Mouse (Mus musculus) heart, embryonic 14.5 days (tissue): Measurements from ENCODE around the gene 4933402J07Rik. TPM values are rescaled to one million over a fixed set of nuclear protein-coding genes. Genes with fewer than 3 reads are reported as not detected.

Experiments used
- ATAC-seq: fragments of 200-750 bp; cut with Nextera tagmentation; 2 replicates; pipeline ENCODE4 v1.8.0; 2017; ENCODE audit warnings: low read depth, moderate TSS enrichment; ENCODE audit not compliant: insufficient number of reproducible peaks, insufficient read depth, low FRiP score
- H3K27ac ChIP-seq, 2 experiments: fragments of 200-500 bp in 1 of 2; fragments of 300-500 bp in 1 of 2; sonication (generic) in 1 of 2; replicated peaks in 1 of 2; 2 replicates each; pipeline ENCODE4 v1.5.1; 2012 to 2014; ENCODE audit warnings: low read depth in 2 of 2, low read length in 2 of 2, control low read depth in 1 of 2, mild to moderate bottlenecking in 1 of 2, mixed read lengths in 1 of 2; ENCODE audit not compliant: control insufficient read depth in 1 of 2, insufficient read depth in 1 of 2
- H3K27me3 ChIP-seq: fragments of 300-500 bp; sonication (generic); 2 replicates; pipeline ENCODE4 v1.6.1; 2014; ENCODE audit warnings: mild to moderate bottlenecking, low read length, control low read depth; ENCODE audit not compliant: control insufficient read depth, insufficient read depth
- H3K36me3 ChIP-seq: fragments of 300-500 bp; sonication (generic); 2 replicates; pipeline ENCODE4 v1.6.1; 2014; ENCODE audit warnings: mild to moderate bottlenecking, control low read depth, low read length, mixed read lengths; ENCODE audit not compliant: control insufficient read depth, insufficient read depth
- H3K4me1 ChIP-seq, 2 experiments: fragments of 200-500 bp in 1 of 2; fragments of 300-500 bp in 1 of 2; sonication (generic) in 1 of 2; 2 replicates each; pipeline ENCODE4 v1.6.1; 2012 to 2014; ENCODE audit warnings: low read length in 2 of 2, control low read depth in 1 of 2, mixed read lengths in 1 of 2; ENCODE audit not compliant: control insufficient read depth in 2 of 2, insufficient read depth in 2 of 2
- H3K4me2 ChIP-seq: fragments of 300-500 bp; sonication (generic); 2 replicates; pipeline ENCODE4 v1.6.1; 2014; ENCODE audit warnings: mild to moderate bottlenecking, low read length
- H3K4me3 ChIP-seq, 2 experiments: fragments of 200-500 bp in 1 of 2; fragments of 300-500 bp in 1 of 2; sonication (generic) in 1 of 2; 2 replicates each; pipeline ENCODE4 v1.5.1; 2012 to 2014; ENCODE audit warnings: low read length in 2 of 2, mild to moderate bottlenecking in 2 of 2, control low read depth in 1 of 2, low read depth in 1 of 2, moderate library complexity in 1 of 2; ENCODE audit not compliant: control insufficient read depth in 1 of 2, insufficient read depth in 1 of 2
- H3K9ac ChIP-seq: fragments of 300-500 bp; sonication (generic); 2 replicates; pipeline ENCODE4 v1.6.1; 2014; ENCODE audit warnings: mild to moderate bottlenecking, low read length
- H3K9me3 ChIP-seq: fragments of 300-500 bp; sonication (generic); 2 replicates; pipeline ENCODE4 v1.6.1; 2016; ENCODE audit warnings: low read length, control low read depth; ENCODE audit not compliant: control insufficient read depth
- WGBS: fragments of 180-500 bp; shearing (Covaris S2); extraction: QIAGEN DNeasy Blood & Tissue Kit; methylation state at CpG from one replicate; pipeline ENCODE4 v1.1.7; 2014; 5-methylcytosine and 5-hydroxymethylcytosine counted together
- polyA plus RNA-seq: library from polyadenylated mRNA; unstranded; fragments of >200 nt; fragmentation: Nextera tagmentation; extraction: Ambion mirVana; gene quantifications from 2 replicates; pipeline ENCODE4 v1.2.1, GENCODE M21; 2014

The 4933402J07Rik gene
- not detected in 2 replicates for polyA plus RNA-seq

DNA sequence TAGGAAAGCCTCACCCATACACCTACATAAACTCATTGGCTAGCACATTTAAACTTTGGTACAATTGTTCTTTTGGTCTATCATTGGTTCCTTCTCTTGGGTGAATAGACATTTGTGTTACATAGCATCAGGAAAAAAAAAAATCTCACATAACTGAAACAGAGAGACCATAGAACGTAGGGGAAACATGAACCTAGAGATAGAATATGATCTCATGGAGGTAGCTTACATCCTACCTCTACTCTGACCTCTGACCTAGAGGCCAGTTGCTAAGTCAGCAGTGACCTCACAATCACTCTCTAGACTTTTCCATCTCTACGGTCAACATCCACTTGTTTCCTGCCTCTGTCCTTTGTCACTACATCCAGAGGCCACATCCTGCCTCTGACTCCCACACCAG lies at the start of gene 4933402J07Rik:
Gene 4933402J07Rik, plus strand, starts transcription at position 301 of the 400 bp plus-strand sequence.
- Histone ChIP-seq H3K27ac (no peak within 1 kb of the TSS), H3K36me3 (no peaks in the 10 kb centered on the region), H3K9ac (no peak within 1 kb of the TSS), H3K4me1 (no peaks in the 10 kb centered on the region), H3K27me3 (no peaks in the 10 kb centered on the region), H3K4me2 (no peak within 1 kb of the TSS), H3K9me3 (no peaks in the 10 kb centered on the region), H3K4me3 (no peak within 1 kb of the TSS)
- no peak for ATAC-seq
- WGBS, result 56% methylated on average over 2 of the region's 2 CpGs

DNA sequence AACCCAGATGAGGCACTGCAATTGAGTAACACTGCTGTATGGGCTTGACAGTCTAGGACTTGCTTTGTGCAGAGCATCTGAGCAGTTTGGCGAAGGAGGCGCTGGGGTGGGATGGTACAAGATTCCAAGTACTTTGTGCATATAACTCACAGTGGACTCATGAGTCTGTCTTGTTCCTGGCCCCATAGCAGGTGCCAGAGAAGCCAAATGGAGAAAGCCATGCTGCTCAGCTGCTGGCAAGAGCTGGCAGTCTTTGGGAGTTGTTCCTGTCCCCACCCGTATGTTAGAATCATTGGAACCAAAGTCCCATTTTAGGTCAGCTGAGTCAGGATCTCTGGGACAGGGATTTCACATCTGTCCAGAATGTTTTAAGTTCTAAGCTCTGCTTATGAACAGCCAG lies 46.5 kb upstream of the 4933402J07Rik start:
- Histone ChIP-seq H3K9me3 (no peaks in the 10 kb centered on the region), H3K36me3 (no peaks in the 10 kb centered on the region), H3K4me2 (no peak overlapping the region), H3K4me3 (no peak overlapping the region), H3K27me3 (no peaks in the 10 kb centered on the region), H3K9ac (no peak overlapping the region), H3K27ac (no peak overlapping the region), H3K4me1 (no peaks in the 10 kb centered on the region)
- WGBS, result 91% methylated on average over 3 of the region's 3 CpGs
- ATAC-seq, result no peak

DNA sequence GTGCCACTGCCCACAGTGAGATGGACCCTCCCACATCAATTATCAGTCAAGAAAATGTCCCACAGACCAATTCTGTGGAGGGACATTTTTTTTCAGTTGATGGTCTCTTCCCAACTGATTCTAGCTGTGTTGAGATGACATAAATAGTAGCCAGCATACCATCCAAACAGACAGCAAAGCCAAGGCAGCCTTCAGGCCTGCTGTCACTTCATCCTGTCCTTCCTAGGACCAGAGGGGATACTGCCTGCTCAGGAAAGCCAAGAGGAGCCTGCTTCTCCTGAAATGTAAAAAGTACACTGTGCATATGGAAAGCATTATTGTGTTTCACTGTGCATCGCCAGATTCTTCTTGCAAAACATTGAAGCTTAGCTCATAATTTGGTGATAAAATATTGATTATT lies 38.6 kb upstream of the 4933402J07Rik start:
- H3K9ac ChIP-seq, result no peak overlapping the region
- H3K27me3 ChIP-seq, result no peaks in the 10 kb centered on the region
- no peak overlapping the region for H3K4me3 ChIP-seq
- ATAC-seq, result no peak
- no peaks in the 10 kb centered on the region for H3K36me3 ChIP-seq
- no peak overlapping the region for H3K4me2 ChIP-seq
- no peak overlapping the region for H3K27ac ChIP-seq
- no peaks in the 10 kb centered on the region for H3K9me3 ChIP-seq
- no peaks in the 10 kb centered on the region for H3K4me1 ChIP-seq
- 78% methylated on average over 1 of the region's 1 CpGs for WGBS

DNA sequence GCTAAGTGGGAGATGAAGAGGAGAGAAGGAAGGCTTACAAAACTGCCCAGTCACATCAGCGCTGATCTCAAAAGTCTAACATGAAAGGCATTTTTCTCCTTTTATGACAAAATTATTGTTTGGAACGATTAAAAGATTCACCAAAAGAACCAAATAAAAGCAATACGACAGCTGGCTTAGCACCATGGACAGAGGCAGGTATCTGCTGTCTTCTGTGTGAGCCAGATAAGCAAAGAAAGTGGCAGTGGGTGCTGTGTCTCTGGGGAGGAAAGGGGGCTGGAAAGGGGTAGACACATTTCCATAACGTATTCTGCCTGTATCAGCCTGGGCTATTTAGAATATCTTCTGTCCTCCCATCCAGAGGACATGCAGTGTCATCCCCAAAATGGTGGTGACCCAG lies 32.5 kb upstream of the 4933402J07Rik start:
- no peak overlapping the region for H3K4me2 ChIP-seq
- H3K9ac ChIP-seq, result no peak overlapping the region
- H3K27me3 ChIP-seq, result no peaks in the 10 kb centered on the region
- H3K27ac ChIP-seq, result no peak overlapping the region
- H3K36me3 ChIP-seq, result no peaks in the 10 kb centered on the region
- ATAC-seq, result no peak
- no peaks in the 10 kb centered on the region for H3K9me3 ChIP-seq
- no peak overlapping the region for H3K4me3 ChIP-seq
- WGBS, result 44% methylated on average over 4 of the region's 4 CpGs
- H3K4me1 ChIP-seq, result no peaks in the 10 kb centered on the region

DNA sequence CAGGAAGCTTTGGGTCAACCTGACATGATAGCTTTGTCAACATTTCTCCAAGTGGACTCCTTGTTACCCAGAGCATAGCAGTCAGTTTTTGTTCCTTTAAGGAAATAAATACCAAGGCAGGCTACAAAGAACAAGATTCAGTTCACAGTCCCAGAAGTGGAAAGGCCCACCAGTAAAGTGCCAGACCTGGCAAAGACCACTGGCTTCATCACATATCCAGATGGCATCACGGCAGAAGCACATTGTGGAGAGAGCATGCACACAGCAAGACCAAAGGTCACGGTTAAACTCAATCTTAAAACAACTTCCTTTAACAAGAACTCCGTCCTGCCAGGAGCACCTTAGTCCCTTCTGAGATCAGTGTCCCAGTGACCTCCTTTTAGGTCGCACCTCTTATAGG lies 30.2 kb upstream of the 4933402J07Rik start:
- H3K9ac ChIP-seq, result no peak overlapping the region
- no peak overlapping the region for H3K27ac ChIP-seq
- no peaks in the 10 kb centered on the region for H3K9me3 ChIP-seq
- no peak overlapping the region for H3K4me2 ChIP-seq
- no peak overlapping the region for H3K4me3 ChIP-seq
- 0 out of 4 replicates have a peak, but pooled peaks cover 0 to 4% of the 10 kb centered on the region in 2 experiments for H3K4me1 ChIP-seq
- no peaks in the 10 kb centered on the region for H3K27me3 ChIP-seq
- WGBS, result 65% methylated on average over 4 of the region's 4 CpGs
- no peaks in the 10 kb centered on the region for H3K36me3 ChIP-seq
- ATAC-seq, result no peak

DNA sequence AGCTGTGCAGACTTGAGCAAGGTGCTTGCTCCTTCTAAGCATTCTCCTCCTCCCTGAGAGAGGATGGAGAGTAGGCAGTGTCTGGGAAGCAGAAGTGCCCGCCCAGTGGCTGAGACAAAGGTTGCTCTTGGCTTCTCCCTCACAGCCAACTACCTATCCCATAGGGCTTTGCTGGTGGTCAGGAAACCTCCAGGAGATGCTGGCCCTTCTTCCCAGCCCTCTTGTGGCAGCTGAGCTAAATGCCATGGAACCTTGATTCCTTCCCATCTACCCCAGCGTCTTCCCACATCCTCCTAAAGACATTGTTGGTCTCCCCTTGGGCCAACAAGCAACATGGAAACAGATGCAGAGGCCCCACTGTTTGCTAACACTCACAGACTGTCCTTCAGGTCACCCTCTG lies 28.8 kb upstream of the 4933402J07Rik start:
- H3K4me3 ChIP-seq, result no peak overlapping the region
- ATAC-seq, result no peak
- 32% methylated on average over 2 of the region's 2 CpGs for WGBS
- no peak overlapping the region for H3K9ac ChIP-seq
- H3K9me3 ChIP-seq, result no peaks in the 10 kb centered on the region
- H3K4me2 ChIP-seq, result no peak overlapping the region
- H3K4me1 ChIP-seq, result 0 out of 4 replicates have a peak, but pooled peaks cover 0 to 4% of the 10 kb centered on the region in 2 experiments
- H3K27ac ChIP-seq, result no peak overlapping the region
- H3K36me3 ChIP-seq, result no peaks in the 10 kb centered on the region
- H3K27me3 ChIP-seq, result no peaks in the 10 kb centered on the region

DNA sequence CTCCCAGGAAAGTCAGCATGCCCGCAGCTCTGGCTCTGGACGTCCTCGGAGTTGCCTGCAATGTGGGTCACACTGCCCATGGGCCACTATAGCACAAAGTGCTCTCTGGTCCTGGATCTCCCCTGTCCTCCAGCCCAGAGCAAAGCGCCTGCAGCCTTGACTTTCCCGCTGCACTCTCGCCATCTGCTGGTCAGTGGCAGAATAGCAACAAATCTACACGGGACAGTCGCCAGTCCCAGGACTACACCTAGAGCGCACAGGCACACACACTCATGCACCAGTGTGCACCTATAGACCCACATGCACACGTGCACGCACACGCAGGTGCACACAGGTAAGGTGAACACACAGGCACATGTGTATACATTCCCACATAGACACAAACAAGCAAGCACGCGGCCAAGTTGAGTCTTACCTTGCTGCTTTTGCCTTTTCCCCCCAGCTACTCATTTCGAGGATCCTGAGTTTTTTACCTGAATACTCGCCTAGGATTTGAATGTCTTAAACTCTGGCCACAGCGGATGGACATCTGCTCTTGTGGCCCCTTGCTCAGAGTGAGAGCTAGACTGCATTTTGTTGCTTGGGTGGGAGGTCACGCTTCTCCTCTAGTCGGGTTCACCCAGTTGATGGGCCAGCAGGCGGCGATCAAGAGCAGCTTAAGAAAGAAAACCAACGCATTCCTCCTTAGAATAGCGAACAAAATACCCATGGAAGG lies 26.9 kb upstream of the 4933402J07Rik start:
- no peak overlapping the region for H3K4me3 ChIP-seq
- peak; percentile 31; the same call in 1 of the 2 replicates for ATAC-seq
- H3K36me3 ChIP-seq, result no peaks in the 10 kb centered on the region
- 0 out of 4 replicates have a peak, but pooled peaks cover 0 to 4% of the 10 kb centered on the region in 2 experiments for H3K4me1 ChIP-seq
- peak overlapping the region; percentile 44 for H3K4me2 ChIP-seq
- no peaks in the 10 kb centered on the region for H3K9me3 ChIP-seq
- 0 out of 2 replicates have a peak, but pooled peaks cover 3% of the 10 kb centered on the region for H3K27me3 ChIP-seq
- 7% methylated on average over 23 of the region's 23 CpGs for WGBS
- no peak overlapping the region for H3K9ac ChIP-seq
- no peak overlapping the region for H3K27ac ChIP-seq
